Mouse (Mus musculus) kidney, embryonic 15.5 days (tissue): ENCODE results near the gene Pcdh20. TPM values are rescaled to one million over a fixed set of nuclear protein-coding genes. Genes with fewer than 3 reads are reported as not detected.

Experiments used
- ATAC-seq: fragments of 200-750 bp; cut with Nextera tagmentation; replicated peaks from 2 replicates; pipeline ENCODE4 v1.8.0; 2017; ENCODE audit warnings: moderate TSS enrichment; ENCODE audit not compliant: low FRiP score
- H3K27ac ChIP-seq: fragments of 300-500 bp; sonication (generic); 2 replicates; pipeline ENCODE4 v1.5.1; 2015; ENCODE audit warnings: mild to moderate bottlenecking, inconsistent platforms
- H3K27me3 ChIP-seq: fragments of 300-500 bp; sonication (generic); 2 replicates; pipeline ENCODE4 v1.6.1; 2015; ENCODE audit warnings: inconsistent platforms
- H3K36me3 ChIP-seq: fragments of 300-500 bp; sonication (generic); 2 replicates; pipeline ENCODE4 v1.6.1; 2015; ENCODE audit warnings: inconsistent platforms
- H3K4me1 ChIP-seq: fragments of 300-500 bp; sonication (generic); 2 replicates; pipeline ENCODE4 v1.6.1; 2015; ENCODE audit warnings: inconsistent platforms
- H3K4me2 ChIP-seq: fragments of 300-500 bp; sonication (generic); 2 replicates; pipeline ENCODE4 v1.6.1; 2015; ENCODE audit warnings: moderate library complexity, mild to moderate bottlenecking, inconsistent platforms
- H3K4me3 ChIP-seq: fragments of 300-500 bp; sonication (generic); replicated peaks from 2 replicates; pipeline ENCODE4 v1.5.1; 2015; ENCODE audit warnings: mild to moderate bottlenecking, inconsistent platforms
- H3K9ac ChIP-seq: fragments of 300-500 bp; sonication (generic); 2 replicates; pipeline ENCODE4 v1.6.1; 2015; ENCODE audit warnings: mild to moderate bottlenecking, inconsistent platforms
- H3K9me3 ChIP-seq: fragments of 300-500 bp; sonication (generic); replicated peaks from 2 replicates; pipeline ENCODE4 v1.6.1; 2016; ENCODE audit warnings: inconsistent platforms
- WGBS: fragments of 180-500 bp; shearing (Covaris S2); methylation state at CpG from one replicate; pipeline ENCODE4 v1.1.7; 2015; ENCODE audit warnings: mixed read lengths; 5-methylcytosine and 5-hydroxymethylcytosine counted together
- polyA plus RNA-seq: library from polyadenylated mRNA; unstranded; fragments of >200 nt; fragmentation: Nextera tagmentation; extraction: Ambion mirVana; gene quantifications from 2 replicates; pipeline ENCODE4 v1.2.1, GENCODE M21; 2015

Pcdh20 gene
- 0.45 and 0.57 TPM in 2 replicates for polyA plus RNA-seq

DNA sequence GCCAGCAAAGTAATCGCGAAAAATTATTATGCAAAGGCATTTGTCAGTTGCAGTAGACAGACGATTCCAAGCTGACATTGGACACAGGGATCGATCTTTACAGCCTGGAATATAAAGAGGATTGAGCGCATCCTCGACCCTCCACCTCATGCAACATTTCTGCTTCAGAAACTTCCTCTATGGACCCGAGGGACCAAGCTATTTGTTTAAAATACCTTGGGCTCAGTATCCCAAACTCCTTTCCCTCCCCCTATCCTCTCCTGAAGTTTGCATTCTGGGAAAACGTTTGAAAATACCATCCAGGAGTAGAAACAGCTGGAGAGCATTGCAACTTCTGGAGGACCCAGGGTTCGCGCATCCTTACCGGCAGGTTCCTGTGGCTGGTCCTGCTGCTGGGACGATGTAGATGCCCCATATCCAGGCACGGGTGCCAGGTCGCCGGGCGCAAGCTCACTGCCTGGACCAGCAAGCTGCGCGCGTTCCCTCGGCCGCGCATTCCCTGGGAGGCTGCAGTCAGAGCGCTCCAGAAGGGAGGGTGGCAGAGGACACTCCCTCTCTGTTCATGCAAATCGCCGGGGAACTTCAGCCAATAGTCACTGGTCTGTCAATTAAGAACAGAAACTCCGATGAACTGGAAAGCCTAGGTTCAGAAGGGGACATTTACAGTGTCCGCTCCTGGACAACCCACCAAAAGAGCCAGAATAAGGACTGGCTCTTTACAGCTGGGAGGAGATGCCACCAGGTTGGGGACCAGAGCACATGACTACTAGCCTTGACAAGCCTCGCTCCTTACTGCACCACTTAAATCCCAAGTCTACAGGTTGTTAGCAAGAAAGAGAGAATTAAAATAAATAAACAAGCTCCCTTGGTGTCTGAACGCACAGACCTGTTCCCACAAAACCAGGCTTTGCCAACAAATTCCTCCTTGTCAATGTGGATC is at the start of gene Pcdh20:
Gene Pcdh20 (minus strand): TSS at position 902 of the 940 bp plus-strand sequence.
- Histone ChIP-seq H3K27ac (no peak within 1 kb of the TSS), H3K36me3 (no peaks in the 10 kb centered on the region), H3K27me3 (peaks cover 36% of the 10 kb centered on the region; the same call in 1 of the 2 replicates), H3K9ac (no peak within 1 kb of the TSS), H3K4me2 (peak within 1 kb of the TSS; percentile 78), H3K4me3 (peak within 1 kb of the TSS; percentile 42), H3K4me1 (peaks cover 21% of the 10 kb centered on the region), H3K9me3 (no peaks in the 10 kb centered on the region)
- WGBS, result 2% methylated on average over 29 of the region's 29 CpGs
- peak; percentile 94 for ATAC-seq

DNA sequence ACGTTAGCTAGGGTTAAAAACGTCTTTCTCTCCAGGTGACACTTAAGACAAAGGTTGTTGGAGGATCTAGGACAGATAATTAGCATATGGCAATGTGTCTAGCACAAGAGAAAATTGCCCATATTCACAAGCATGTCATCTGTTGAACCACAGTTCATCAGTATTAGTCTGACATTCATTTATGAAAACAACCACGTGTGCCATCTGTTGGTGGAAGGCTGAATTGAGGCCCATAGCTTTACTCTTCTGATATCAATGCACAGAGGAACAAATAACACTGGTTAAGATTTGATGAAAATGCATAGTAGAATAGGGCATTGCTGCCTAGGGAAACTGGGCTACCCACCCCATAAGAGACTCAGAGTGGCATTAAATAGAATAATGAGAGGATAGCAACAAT is 8.7 kb upstream of the Pcdh20 start:
- Histone ChIP-seq H3K4me2 (no peak overlapping the region), H3K9me3 (no peaks in the 10 kb centered on the region), H3K27me3 (no peaks in the 10 kb centered on the region), H3K4me3 (no peak overlapping the region), H3K27ac (no peak overlapping the region), H3K9ac (no peak overlapping the region), H3K4me1 (no peaks in the 10 kb centered on the region), H3K36me3 (no peaks in the 10 kb centered on the region)
- 59% methylated on average over 3 of the region's 3 CpGs for WGBS
- ATAC-seq, result no peak

DNA sequence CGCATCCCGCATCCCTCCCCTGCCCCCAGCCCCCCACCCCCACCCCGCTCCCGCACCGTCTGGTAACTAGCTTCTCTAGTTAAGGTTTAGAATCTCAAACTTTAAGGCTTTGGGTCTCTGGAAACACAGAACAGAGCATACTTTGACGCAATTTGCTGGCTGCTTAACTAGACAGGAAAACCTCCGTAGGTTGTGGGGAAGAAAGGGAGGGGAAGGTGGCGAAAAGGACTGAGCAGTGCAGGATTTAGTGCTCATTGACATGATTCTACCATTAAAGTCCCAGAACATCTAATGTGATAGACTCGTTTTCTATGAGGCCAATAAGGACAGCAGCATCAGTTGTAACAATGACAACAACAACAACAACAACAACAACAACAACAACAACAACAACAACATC is 1.2 kb downstream of the Pcdh20 start:
- Histone ChIP-seq H3K27me3 (peaks cover 36% of the 10 kb centered on the region; the same call in 1 of the 2 replicates), H3K9ac (no peak overlapping the region), H3K36me3 (no peaks in the 10 kb centered on the region), H3K27ac (no peak overlapping the region), H3K4me3 (peak overlapping the region; percentile 42), H3K4me1 (peaks cover 21% of the 10 kb centered on the region), H3K9me3 (no peaks in the 10 kb centered on the region), H3K4me2 (peak overlapping the region; percentile 78)
- no peak for ATAC-seq
- whole genome bisulfite sequencing, result 0% methylated on average over 9 of the region's 9 CpGs

DNA sequence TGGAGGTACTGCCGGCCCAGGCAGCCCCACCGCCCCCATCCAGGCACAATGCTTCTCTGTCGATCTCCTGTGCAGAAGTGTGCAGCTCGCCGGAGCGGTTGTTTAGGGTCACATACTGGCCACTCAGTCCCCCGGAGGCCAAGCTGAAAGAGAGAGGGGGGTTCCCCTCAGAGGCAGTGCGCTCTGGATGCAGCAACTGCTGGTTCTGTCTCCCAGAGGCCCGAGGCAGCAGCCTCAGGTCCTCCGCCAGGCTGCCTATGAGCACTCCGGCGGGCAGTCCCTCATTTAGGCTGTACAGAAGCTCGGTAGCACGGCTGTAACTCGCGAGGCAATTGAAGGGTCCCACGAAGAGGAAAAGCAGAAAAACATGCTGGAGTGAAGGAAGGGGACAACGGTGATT is 1.8 kb downstream of the Pcdh20 start:
- no peaks in the 10 kb centered on the region for H3K9me3 ChIP-seq
- H3K4me1 ChIP-seq, result peaks cover 21% of the 10 kb centered on the region
- 2% methylated on average over 18 of the region's 18 CpGs for WGBS
- peak overlapping the region; percentile 78 for H3K4me2 ChIP-seq
- no peak overlapping the region for H3K27ac ChIP-seq
- ATAC-seq, result peak; percentile 80
- H3K9ac ChIP-seq, result no peak overlapping the region
- H3K4me3 ChIP-seq, result peak overlapping the region; percentile 42
- peaks cover 36% of the 10 kb centered on the region; the same call in 1 of the 2 replicates for H3K27me3 ChIP-seq
- no peaks in the 10 kb centered on the region for H3K36me3 ChIP-seq

DNA sequence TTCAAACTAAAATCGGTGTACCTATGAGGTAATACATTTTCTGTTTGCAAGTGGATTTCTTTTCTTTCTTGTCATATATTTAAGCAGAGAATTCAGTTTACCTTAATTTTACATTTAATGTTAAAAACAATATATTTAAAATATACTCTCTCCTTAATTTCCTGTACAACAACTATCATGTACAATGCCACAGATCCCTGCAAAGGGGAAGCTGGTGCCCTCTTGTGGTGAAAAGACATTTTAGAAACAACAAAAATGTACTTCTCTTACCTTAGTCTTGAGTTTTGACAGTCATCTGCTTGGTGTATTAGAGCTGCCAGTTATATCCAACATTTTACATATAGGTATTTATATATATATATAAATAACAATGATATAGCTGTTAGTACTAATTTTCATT is 4.8 kb downstream of the Pcdh20 start:
- ATAC-seq, result no peak
- Histone ChIP-seq H3K9me3 (no peaks in the 10 kb centered on the region), H3K4me1 (peaks cover 21% of the 10 kb centered on the region), H3K9ac (no peak overlapping the region), H3K27me3 (peaks cover 36% of the 10 kb centered on the region; the same call in 1 of the 2 replicates), H3K4me3 (no peak overlapping the region), H3K4me2 (no peak overlapping the region), H3K27ac (no peak overlapping the region), H3K36me3 (no peaks in the 10 kb centered on the region)
- 98% methylated on average over 1 of the region's 1 CpGs for WGBS

DNA sequence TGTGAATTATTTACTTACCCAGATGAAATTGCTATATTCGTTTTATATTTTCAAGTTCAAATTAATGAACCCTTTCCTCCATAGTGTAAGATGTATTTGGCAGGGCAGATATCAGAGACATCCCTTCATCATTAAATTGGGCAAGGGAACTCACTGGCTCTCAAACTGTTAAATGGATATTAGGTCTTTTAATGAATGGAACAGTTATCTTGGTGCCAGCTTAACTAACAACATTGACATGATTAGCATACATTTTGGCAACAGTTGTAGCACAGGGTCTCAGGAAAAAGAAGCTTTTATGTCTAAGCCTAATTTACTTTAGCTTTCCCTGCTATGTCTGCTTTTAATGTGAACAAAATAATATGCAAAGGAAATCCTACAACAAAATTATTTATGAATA is 6.8 kb downstream of the Pcdh20 start:
- Histone ChIP-seq H3K27me3 (peaks cover 23% of the 10 kb centered on the region; the same call in 1 of the 2 replicates), H3K9ac (no peak overlapping the region), H3K4me3 (no peak overlapping the region), H3K9me3 (no peaks in the 10 kb centered on the region), H3K4me2 (no peak overlapping the region), H3K4me1 (peaks cover 3% of the 10 kb centered on the region; the same call in 1 of the 2 replicates), H3K27ac (no peak overlapping the region), H3K36me3 (no peaks in the 10 kb centered on the region)
- no peak for ATAC-seq
- 70% methylated on average over 1 of the region's 1 CpGs for WGBS

DNA sequence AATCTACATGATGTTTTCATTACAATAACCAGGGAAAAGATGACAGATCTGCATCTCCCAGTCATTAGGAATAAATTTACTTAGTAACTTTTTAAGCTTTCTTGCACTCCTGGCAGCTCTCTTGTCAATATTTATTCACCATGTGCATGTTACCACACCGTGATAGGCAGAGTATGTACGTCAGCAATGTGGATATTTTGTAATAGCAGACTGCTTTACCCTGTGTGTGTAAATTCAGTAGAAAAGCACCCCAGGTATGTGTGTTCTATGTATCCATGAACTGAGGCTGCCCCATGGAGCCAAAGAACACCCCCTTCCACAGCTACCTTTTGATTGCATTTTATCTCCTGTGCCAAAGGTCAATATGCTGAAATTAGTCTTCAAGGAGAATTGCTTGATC is 7.8 kb downstream of the Pcdh20 start:
- ATAC-seq, result no peak
- Histone ChIP-seq H3K9ac (no peak overlapping the region), H3K4me3 (no peak overlapping the region), H3K27ac (no peak overlapping the region), H3K4me1 (no peaks in the 10 kb centered on the region), H3K36me3 (no peaks in the 10 kb centered on the region), H3K4me2 (no peak overlapping the region), H3K27me3 (peaks cover 13% of the 10 kb centered on the region; the same call in 1 of the 2 replicates), H3K9me3 (no peaks in the 10 kb centered on the region)
- 75% methylated on average over 2 of the region's 2 CpGs for WGBS

DNA sequence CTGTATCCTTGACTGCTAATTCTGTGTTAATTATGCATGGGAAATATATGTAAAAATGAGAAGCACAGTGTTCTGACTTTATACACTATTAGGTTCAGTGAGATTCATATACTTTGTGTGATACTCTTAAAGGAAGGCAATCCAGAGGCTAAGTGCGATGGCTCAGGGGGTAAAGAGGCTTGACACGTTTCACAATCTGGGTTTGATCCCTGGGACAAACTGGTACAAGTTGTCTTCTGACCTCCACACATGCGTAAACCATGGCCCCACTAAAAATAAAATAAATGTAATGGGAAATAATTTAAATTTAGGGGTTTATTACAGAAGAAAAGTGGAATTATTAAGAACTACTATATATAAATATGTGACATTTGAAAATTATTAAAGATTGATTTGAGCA is 8.3 kb downstream of the Pcdh20 start:
- ATAC-seq, result no peak

DNA sequence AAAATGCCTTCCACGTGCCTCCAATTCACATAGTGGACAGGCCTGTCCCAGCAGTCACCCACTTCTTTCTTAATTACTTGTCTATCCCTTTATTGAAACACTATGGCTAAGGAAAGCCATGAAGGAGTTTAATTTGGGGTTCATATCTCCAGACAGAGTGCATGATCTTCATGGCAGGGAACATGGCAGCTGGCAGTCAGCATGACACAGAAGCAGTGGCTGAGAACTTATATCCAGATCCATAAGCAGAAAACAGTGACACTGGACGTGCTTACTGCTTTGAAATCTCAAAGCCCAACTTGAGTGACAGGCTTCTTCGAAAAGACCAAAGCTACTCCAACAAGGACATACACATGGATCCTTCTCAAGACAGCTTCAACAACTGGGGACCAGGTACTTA is 10.5 kb downstream of the Pcdh20 start:
- no peak for ATAC-seq
- H3K4me3 ChIP-seq, result no peak overlapping the region
- no peaks in the 10 kb centered on the region for H3K9me3 ChIP-seq
- H3K27me3 ChIP-seq, result no peaks in the 10 kb centered on the region
- 83% methylated on average over 3 of the region's 3 CpGs for WGBS
- H3K9ac ChIP-seq, result no peak overlapping the region
- no peak overlapping the region for H3K27ac ChIP-seq
- no peaks in the 10 kb centered on the region for H3K36me3 ChIP-seq
- H3K4me1 ChIP-seq, result no peaks in the 10 kb centered on the region
- H3K4me2 ChIP-seq, result no peak overlapping the region

More for the DNA sequence above, 8.3 kb downstream of the Pcdh20 start:
- no peak overlapping the region for H3K27ac ChIP-seq
- H3K9me3 ChIP-seq, result no peaks in the 10 kb centered on the region
- H3K27me3 ChIP-seq, result peaks cover 9% of the 10 kb centered on the region; the same call in 1 of the 2 replicates
- 78% methylated on average over 3 of the region's 3 CpGs for WGBS
- H3K4me1 ChIP-seq, result no peaks in the 10 kb centered on the region
- H3K4me3 ChIP-seq, result no peak overlapping the region
- H3K36me3 ChIP-seq, result no peaks in the 10 kb centered on the region
- H3K4me2 ChIP-seq, result no peak overlapping the region
- no peak overlapping the region for H3K9ac ChIP-seq

DNA sequence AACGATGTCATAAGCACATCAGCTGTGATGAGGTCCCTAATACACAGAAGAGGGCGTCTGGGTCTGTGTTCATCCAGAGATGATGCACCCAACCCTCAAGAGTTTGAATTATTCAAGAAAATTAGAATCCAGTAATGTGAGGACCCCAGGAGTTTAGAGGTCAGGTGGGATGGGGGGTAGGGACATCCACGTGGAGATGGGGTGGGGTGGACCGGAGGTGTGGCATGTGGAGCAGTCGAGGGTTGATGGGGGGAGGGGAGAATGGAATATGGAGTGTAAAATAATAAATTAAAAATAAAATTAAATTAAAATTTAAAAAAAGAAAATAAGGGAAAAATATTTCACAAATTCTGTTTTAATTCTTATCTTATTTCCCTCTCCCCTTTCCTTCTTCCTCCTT is 27.9 kb downstream of the Pcdh20 start:
- Histone ChIP-seq H3K4me3 (no peak overlapping the region), H3K9me3 (no peaks in the 10 kb centered on the region), H3K27me3 (no peaks in the 10 kb centered on the region), H3K4me2 (no peak overlapping the region), H3K27ac (no peak overlapping the region), H3K4me1 (no peaks in the 10 kb centered on the region), H3K9ac (no peak overlapping the region), H3K36me3 (no peaks in the 10 kb centered on the region)
- WGBS, result 80% methylated on average over 5 of the region's 5 CpGs
- no peak for ATAC-seq

DNA sequence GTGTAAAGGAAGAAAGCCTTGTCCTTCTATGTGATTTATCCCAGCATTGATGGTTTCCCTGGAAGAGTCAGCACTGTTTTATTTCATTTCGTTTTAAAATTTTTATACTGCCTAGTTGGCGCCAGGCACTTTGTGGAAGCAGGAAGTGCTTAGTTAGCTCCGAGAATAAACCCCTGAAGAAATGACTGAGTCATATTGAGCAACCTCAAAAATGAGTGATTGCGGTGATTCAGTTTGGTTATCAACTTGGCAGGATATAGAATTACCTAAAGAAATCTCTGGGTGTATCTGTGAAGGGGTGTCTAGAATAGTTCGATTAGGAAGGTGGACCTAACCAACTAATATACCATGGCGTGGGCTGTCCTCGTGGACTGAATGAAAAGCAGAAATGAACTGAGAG is 41.8 kb downstream of the Pcdh20 start:
- no peaks in the 10 kb centered on the region for H3K36me3 ChIP-seq
- no peaks in the 10 kb centered on the region for H3K9me3 ChIP-seq
- no peaks in the 10 kb centered on the region for H3K27me3 ChIP-seq
- WGBS, result 91% methylated on average over 7 of the region's 7 CpGs
- H3K4me1 ChIP-seq, result no peaks in the 10 kb centered on the region
- no peak for ATAC-seq
- H3K4me3 ChIP-seq, result no peak overlapping the region
- no peak overlapping the region for H3K9ac ChIP-seq
- no peak overlapping the region for H3K4me2 ChIP-seq
- no peak overlapping the region for H3K27ac ChIP-seq

DNA sequence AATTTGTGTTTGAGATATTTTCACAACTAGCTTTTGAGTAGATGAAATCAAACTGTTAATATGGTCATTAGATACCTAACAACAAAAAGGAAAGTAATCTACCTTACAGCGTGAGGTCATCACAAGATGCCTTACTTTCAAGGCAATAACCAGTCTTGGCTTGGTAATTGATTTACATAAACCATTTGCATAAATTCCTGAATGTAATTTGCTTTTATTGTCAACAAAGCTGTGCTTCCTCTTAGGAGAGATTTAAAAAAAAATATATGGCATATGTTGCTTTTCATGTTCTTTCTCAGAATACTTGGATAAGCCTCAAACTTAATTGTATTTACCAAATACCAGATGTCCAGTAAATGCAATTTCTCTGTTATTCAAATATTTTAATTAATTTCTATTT is 43.8 kb downstream of the Pcdh20 start:
- H3K9ac ChIP-seq, result no peak overlapping the region
- no peak overlapping the region for H3K4me2 ChIP-seq
- H3K4me1 ChIP-seq, result no peaks in the 10 kb centered on the region
- 92% methylated on average over 1 of the region's 1 CpGs for WGBS
- no peaks in the 10 kb centered on the region for H3K36me3 ChIP-seq
- no peaks in the 10 kb centered on the region for H3K27me3 ChIP-seq
- ATAC-seq, result no peak
- H3K9me3 ChIP-seq, result no peaks in the 10 kb centered on the region
- no peak overlapping the region for H3K4me3 ChIP-seq
- H3K27ac ChIP-seq, result no peak overlapping the region
